Mouse (Mus musculus) small intestine, adult 2 months (tissue): Measurements from ENCODE around the gene Fbn1. TPM values are rescaled to one million over a fixed set of nuclear protein-coding genes. Genes with fewer than 3 reads are reported as not detected.

Source experiments
- H3K27ac ChIP-seq: fragments of 200-500 bp; 2 replicates; pipeline ENCODE4 v1.5.1; 2012; ENCODE audit warnings: low read depth, low read length, control low read depth, inconsistent platforms; ENCODE audit not compliant: insufficient read depth
- H3K27me3 ChIP-seq: fragments of 200-500 bp; 2 replicates; pipeline ENCODE4 v1.6.1; 2012; ENCODE audit warnings: mild to moderate bottlenecking, moderate library complexity, low read length, inconsistent platforms; ENCODE audit not compliant: control insufficient read depth, insufficient read depth
- H3K36me3 ChIP-seq: fragments of 200-500 bp; 2 replicates; pipeline ENCODE4 v1.6.1; 2012; ENCODE audit warnings: mild to moderate bottlenecking, low read length, control low read depth, inconsistent platforms; ENCODE audit not compliant: control insufficient read depth, insufficient read depth
- H3K4me1 ChIP-seq: fragments of 200-500 bp; 2 replicates; pipeline ENCODE4 v1.6.1; 2012; ENCODE audit warnings: low read length, inconsistent platforms, mixed read lengths; ENCODE audit not compliant: control insufficient read depth, insufficient read depth, insufficient read length
- H3K4me3 ChIP-seq: fragments of 200-500 bp; 2 replicates; pipeline ENCODE4 v1.5.1; 2012; ENCODE audit warnings: low read depth, mild to moderate bottlenecking, control low read depth, inconsistent platforms, low read length, moderate library complexity
- CTCF ChIP-seq: fragments of 200-500 bp; IDR thresholded peaks from 2 replicates; pipeline ENCODE4 v1.5.1; 2012; ENCODE audit warnings: low read depth, mild to moderate bottlenecking, control low read depth, inconsistent platforms, low read length, moderate library complexity, mixed read lengths; ENCODE audit not compliant: insufficient replicate concordance, insufficient read length; ENCODE audit errors: extremely low read depth
- POLR2A ChIP-seq: fragments of 200-500 bp; IDR thresholded peaks from 2 replicates; pipeline ENCODE4 v1.6.1; 2012; ENCODE audit warnings: low read depth, mild to moderate bottlenecking, control low read depth, inconsistent platforms, low read length, moderate library complexity
- WGBS: fragments of 180-500 bp; shearing (Covaris S2); methylation state at CpG from one replicate; pipeline ENCODE4 v1.1.7; 2018; 5-methylcytosine and 5-hydroxymethylcytosine counted together
- polyA plus RNA-seq: library from polyadenylated mRNA; depleted of rRNA; stranded (reverse); fragments of >200 nt; gene quantifications from 2 replicates; pipeline ENCODE4 v1.2.3, GENCODE M21; 2012

The Fbn1 gene
- polyA plus RNA-seq, 1 experiment, result 5.1 TPM

- Histone ChIP-seq H3K4me1 (no peaks in the 10 kb centered on the region; the same call in 1 of the 2 replicates), H3K4me3 (no peak overlapping the region), H3K36me3 (no peaks in the 10 kb centered on the region), H3K27me3 (no peaks in the 10 kb centered on the region), H3K27ac (no peak overlapping the region)
- WGBS, result 62% methylated on average over 15 of the region's 15 CpGs
- no peak for TF ChIP-seq CTCF
- TF ChIP-seq POLR2A, result no peak
Measured at GRCm38 (mm10) chr2:125456059-125456789, 51.6 kb downstream of the Fbn1 start.

GRCm38 (mm10) chr2:125454781-125455180 lies 53.0 kb downstream of the Fbn1 start:
- Histone ChIP-seq H3K27ac (no peak overlapping the region), H3K27me3 (no peaks in the 10 kb centered on the region), H3K4me1 (no peaks in the 10 kb centered on the region; the same call in 1 of the 2 replicates), H3K36me3 (no peaks in the 10 kb centered on the region), H3K4me3 (no peak overlapping the region)
- TF ChIP-seq CTCF, result no peak
- no peak for TF ChIP-seq POLR2A
- WGBS, result 68% methylated on average over 5 of the region's 5 CpGs

- WGBS, result 61% methylated on average over 6 of the region's 6 CpGs
- no peak for TF ChIP-seq CTCF
- Histone ChIP-seq H3K36me3 (no peaks in the 10 kb centered on the region), H3K4me3 (no peak overlapping the region), H3K4me1 (no peaks in the 10 kb centered on the region; the same call in 1 of the 2 replicates), H3K27me3 (no peaks in the 10 kb centered on the region), H3K27ac (no peak overlapping the region)
Measured at GRCm38 (mm10) chr2:125452369-125453097, 55.3 kb downstream of the Fbn1 start.

- TF ChIP-seq CTCF, result no peak
- no peak for TF ChIP-seq POLR2A
- Histone ChIP-seq H3K27me3 (no peaks in the 10 kb centered on the region), H3K36me3 (no peaks in the 10 kb centered on the region), H3K4me3 (no peak overlapping the region), H3K4me1 (no peaks in the 10 kb centered on the region), H3K27ac (peak overlapping the region; percentile 23; the same call in 1 of the 2 replicates)
- 62% methylated on average over 8 of the region's 8 CpGs for WGBS
Measured at GRCm38 (mm10) chr2:125449361-125449760, 58.4 kb downstream of the Fbn1 start.

GRCm38 (mm10) chr2:125448881-125449280 lies 58.9 kb downstream of the Fbn1 start:
- H3K36me3 ChIP-seq, result no peaks in the 10 kb centered on the region
- H3K27me3 ChIP-seq, result no peaks in the 10 kb centered on the region
- 59% methylated on average over 6 of the region's 6 CpGs for WGBS
- no peak for TF ChIP-seq POLR2A
- H3K4me3 ChIP-seq, result no peak overlapping the region
- H3K27ac ChIP-seq, result no peak overlapping the region; the same call in 1 of the 2 replicates
- H3K4me1 ChIP-seq, result no peaks in the 10 kb centered on the region

GRCm38 (mm10) chr2:125447274-125447898 lies 60.4 kb downstream of the Fbn1 start:
- H3K4me3 ChIP-seq, result no peak overlapping the region
- no peak overlapping the region for H3K27ac ChIP-seq
- WGBS, result 46% methylated on average over 9 of the region's 9 CpGs

GRCm38 (mm10) chr2:125438381-125438780 lies 69.4 kb downstream of the Fbn1 start:
- H3K4me1 ChIP-seq, result no peaks in the 10 kb centered on the region
- no peaks in the 10 kb centered on the region for H3K36me3 ChIP-seq
- 70% methylated on average over 8 of the region's 8 CpGs for WGBS
- H3K4me3 ChIP-seq, result no peak overlapping the region
- no peak overlapping the region for H3K27ac ChIP-seq
- TF ChIP-seq CTCF (no peak), POLR2A (no peak)
- no peaks in the 10 kb centered on the region for H3K27me3 ChIP-seq

More at GRCm38 (mm10) chr2:125447274-125447898, 60.4 kb downstream of the Fbn1 start:
- H3K27me3 ChIP-seq, result no peaks in the 10 kb centered on the region
- no peaks in the 10 kb centered on the region for H3K36me3 ChIP-seq
- no peak for TF ChIP-seq CTCF
- TF ChIP-seq POLR2A, result no peak
- H3K4me1 ChIP-seq, result no peaks in the 10 kb centered on the region
